Mouse (Mus musculus): ENCODE measurements around the gene Smoc1.

DNA sequence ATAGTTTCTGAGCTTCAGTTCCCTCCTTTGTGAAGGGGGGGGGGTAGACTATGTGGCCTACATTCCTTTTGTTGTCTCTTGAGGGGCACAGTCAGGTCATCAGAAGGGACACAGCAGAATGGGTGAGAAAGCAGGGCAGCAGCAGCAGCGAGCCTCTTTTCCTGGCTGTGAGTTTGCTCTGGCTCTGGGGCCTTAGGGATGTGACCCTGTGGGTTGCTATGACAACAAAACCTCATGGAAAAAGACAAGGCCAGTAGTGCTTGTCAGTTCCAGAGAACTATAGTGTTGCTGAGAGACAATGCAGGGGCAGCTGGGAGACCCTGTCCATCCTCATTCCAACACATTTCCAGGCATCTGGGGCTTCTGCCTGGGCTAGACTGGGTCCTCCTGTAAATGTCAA is 176.6 kb downstream of the Smoc1 start:
- TF ChIP-seq CTCF (IDR thresholded peaks at IDR 0.05; ENCODE audit: low read depth) (no peak), EP300 (IDR thresholded peaks at IDR 0.05; ENCODE audit: low read depth) (no peak)

Measured in liver, postnatal 0 days (tissue).